Mouse (Mus musculus) intestine, embryonic 15.5 days (tissue): ENCODE measurements around the gene Zfp948. TPM values are rescaled to one million over a fixed set of nuclear protein-coding genes. Genes with fewer than 3 reads are reported as not detected.
A peak's percentile ranks its signal among the peaks of the same experiment; 100 is the strongest.
"Not testable (repeated sequence)": the region's sequence is repeated elsewhere in the genome, so short reads cannot be mapped to it uniquely, and the experiment has no call there.

Experiments
- ATAC-seq: fragments of 200-750 bp; cut with Nextera tagmentation; 2 replicates; pipeline ENCODE4 v1.8.0; 2017; ENCODE audit warnings: moderate TSS enrichment, moderate library complexity
- H3K27ac ChIP-seq: fragments of 300-500 bp; sonication (generic); 2 replicates; pipeline ENCODE4 v1.5.1; 2015; ENCODE audit warnings: mild to moderate bottlenecking, inconsistent platforms
- H3K27me3 ChIP-seq: fragments of 300-500 bp; sonication (generic); replicated peaks from 2 replicates; pipeline ENCODE4 v1.6.1; 2015; ENCODE audit warnings: inconsistent platforms
- H3K36me3 ChIP-seq: fragments of 300-500 bp; sonication (generic); 2 replicates; pipeline ENCODE4 v1.6.1; 2015; ENCODE audit warnings: inconsistent platforms
- H3K4me1 ChIP-seq: fragments of 300-500 bp; sonication (generic); replicated peaks from 2 replicates; pipeline ENCODE4 v1.6.1; 2015; ENCODE audit warnings: inconsistent platforms
- H3K4me2 ChIP-seq: fragments of 300-500 bp; sonication (generic); replicated peaks from 2 replicates; pipeline ENCODE4 v1.6.1; 2015; ENCODE audit warnings: mild to moderate bottlenecking, inconsistent platforms
- H3K4me3 ChIP-seq: fragments of 300-500 bp; sonication (generic); replicated peaks from 2 replicates; pipeline ENCODE4 v1.5.1; 2015; ENCODE audit warnings: inconsistent platforms
- H3K9ac ChIP-seq: fragments of 300-500 bp; sonication (generic); 2 replicates; pipeline ENCODE4 v1.6.1; 2015; ENCODE audit warnings: inconsistent platforms
- H3K9me3 ChIP-seq: fragments of 300-500 bp; sonication (generic); 2 replicates; pipeline ENCODE4 v1.6.1; 2016; ENCODE audit warnings: inconsistent platforms
- WGBS: fragments of 180-500 bp; shearing (Covaris S2); methylation state at CpG from one replicate; pipeline ENCODE4 v1.1.7; 2015; 5-methylcytosine and 5-hydroxymethylcytosine counted together
- polyA plus RNA-seq: library from polyadenylated mRNA; unstranded; fragments of >200 nt; fragmentation: Nextera tagmentation; extraction: Ambion mirVana; gene quantifications from 2 replicates; pipeline ENCODE4 v1.2.1, GENCODE M21; 2015

The Zfp948 gene
- polyA plus RNA-seq, 1 experiment from 2014 or later, result 17.0 TPM

DNA sequence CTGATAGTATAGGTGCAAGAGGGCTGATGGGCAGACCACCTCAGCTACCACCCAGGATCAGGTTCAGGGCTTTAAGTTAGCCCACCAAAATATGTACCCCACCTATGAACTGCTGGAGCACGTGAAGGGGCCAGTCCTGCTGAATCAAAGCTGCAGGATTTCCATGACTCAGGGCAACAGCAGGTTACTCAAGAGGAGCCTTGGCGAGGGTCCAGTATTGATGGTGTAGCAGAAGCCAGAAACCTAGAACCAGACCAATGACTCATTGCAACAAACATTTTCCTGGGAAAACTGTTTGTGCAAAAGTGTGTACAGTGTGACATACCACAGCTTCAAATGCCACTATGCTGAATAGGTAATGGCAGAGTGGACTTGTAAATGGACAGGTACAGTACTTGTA lies 9.0 kb upstream of the Zfp948 start:
- Histone ChIP-seq H3K4me2 (no peak overlapping the region), H3K4me3 (no peak overlapping the region), H3K9ac (no peak overlapping the region), H3K27me3 (no peaks in the 10 kb centered on the region), H3K4me1 (no peaks in the 10 kb centered on the region), H3K9me3 (no peaks in the 10 kb centered on the region), H3K27ac (no peak overlapping the region), H3K36me3 (0 out of 2 replicates have a peak, but pooled peaks cover 4% of the 10 kb centered on the region)
- 85% methylated on average over 2 of the region's 2 CpGs for WGBS
- no peak for ATAC-seq

DNA sequence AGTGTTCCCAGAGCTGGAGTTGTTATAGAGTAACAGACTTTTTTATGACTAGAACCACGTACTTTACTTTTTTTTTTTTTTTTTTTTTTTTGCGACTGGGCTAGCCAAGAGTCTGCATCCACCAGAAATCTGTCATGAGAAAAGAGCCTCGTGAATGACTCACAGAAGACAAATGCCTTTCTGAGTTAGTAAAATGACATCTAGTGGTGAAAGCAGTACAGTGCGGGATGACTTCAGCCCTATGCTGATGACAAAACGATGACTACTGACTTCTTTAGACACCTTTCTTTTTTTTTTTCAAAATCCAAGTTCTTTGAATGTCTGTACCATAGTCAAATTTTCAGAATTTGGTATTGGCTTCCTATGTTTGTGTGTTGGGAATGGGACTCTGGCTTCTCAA lies 588 bp upstream of the Zfp948 start:
- Histone ChIP-seq H3K4me3 (peak overlapping the region; percentile 69), H3K9ac (peak overlapping the region; percentile 77), H3K27me3 (no peaks in the 10 kb centered on the region), H3K4me1 (peaks cover 2% of the 10 kb centered on the region), H3K4me2 (peak overlapping the region; percentile 80), H3K9me3 (no peaks in the 10 kb centered on the region), H3K27ac (peak overlapping the region; percentile 96), H3K36me3 (no peaks in the 10 kb centered on the region)
- peak; percentile 81 for ATAC-seq
- 1% methylated on average over 5 of the region's 5 CpGs for WGBS

DNA sequence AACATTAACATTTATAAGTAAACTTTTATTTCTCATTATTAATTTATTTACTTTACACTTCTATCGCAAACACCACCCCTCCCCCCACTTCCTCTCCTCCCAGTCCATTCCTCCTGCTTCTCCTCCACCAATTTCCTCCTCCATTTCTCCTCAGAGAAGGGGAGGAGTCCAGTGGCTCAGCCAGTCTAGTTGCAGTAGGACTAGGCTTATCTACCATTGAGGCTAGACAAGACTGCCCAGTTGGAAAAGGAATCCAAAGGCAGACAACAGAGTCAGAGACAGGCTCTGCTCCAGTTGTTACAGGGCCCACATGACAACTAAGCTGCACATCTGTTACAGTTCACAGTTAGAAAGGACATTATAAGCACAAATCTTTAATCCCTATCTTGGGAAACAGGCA lies 888 bp downstream of the Zfp948 start:
- peaks cover 2% of the 10 kb centered on the region for H3K4me1 ChIP-seq
- peak overlapping the region; percentile 69 for H3K4me3 ChIP-seq
- WGBS, result 25% methylated on average over 1 of the region's 1 CpGs
- H3K27me3 ChIP-seq, result no peaks in the 10 kb centered on the region
- H3K36me3 ChIP-seq, result peaks cover 2% of the 10 kb centered on the region; the same call in 1 of the 2 replicates
- ATAC-seq, result peak; percentile 26
- no peak overlapping the region for H3K27ac ChIP-seq
- H3K9ac ChIP-seq, result no peak overlapping the region
- H3K4me2 ChIP-seq, result peak overlapping the region; percentile 80
- H3K9me3 ChIP-seq, result no peaks in the 10 kb centered on the region

DNA sequence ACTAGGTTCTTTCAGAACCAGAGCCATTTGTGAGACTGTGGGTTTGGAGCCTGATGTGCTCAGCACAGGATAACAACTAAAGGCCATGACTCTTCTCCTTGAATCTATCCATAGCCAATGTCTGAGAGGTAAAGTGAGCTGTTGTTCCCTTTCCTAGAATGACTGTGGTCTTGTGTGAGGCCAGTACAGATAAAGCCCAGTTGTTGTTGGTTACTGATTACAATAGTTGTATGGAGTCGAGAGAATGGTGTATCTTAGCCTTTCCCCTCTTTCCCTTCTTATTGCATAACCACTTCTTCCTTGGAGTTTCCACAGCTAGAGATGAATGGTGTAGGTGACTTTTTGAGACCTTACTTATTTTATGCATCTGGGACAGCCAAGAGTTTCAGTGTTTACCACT lies 12.3 kb downstream of the Zfp948 start:
- no peak overlapping the region for H3K27ac ChIP-seq
- no peak overlapping the region for H3K9ac ChIP-seq
- H3K36me3 ChIP-seq, result peaks cover 15% of the 10 kb centered on the region
- H3K27me3 ChIP-seq, result no peaks in the 10 kb centered on the region
- peak; percentile 36; the same call in 1 of the 2 replicates for ATAC-seq
- WGBS, result 71% methylated on average over 1 of the region's 1 CpGs
- H3K4me1 ChIP-seq, result no peaks in the 10 kb centered on the region
- H3K4me3 ChIP-seq, result no peak overlapping the region
- H3K4me2 ChIP-seq, result no peak overlapping the region
- no peaks in the 10 kb centered on the region for H3K9me3 ChIP-seq

DNA sequence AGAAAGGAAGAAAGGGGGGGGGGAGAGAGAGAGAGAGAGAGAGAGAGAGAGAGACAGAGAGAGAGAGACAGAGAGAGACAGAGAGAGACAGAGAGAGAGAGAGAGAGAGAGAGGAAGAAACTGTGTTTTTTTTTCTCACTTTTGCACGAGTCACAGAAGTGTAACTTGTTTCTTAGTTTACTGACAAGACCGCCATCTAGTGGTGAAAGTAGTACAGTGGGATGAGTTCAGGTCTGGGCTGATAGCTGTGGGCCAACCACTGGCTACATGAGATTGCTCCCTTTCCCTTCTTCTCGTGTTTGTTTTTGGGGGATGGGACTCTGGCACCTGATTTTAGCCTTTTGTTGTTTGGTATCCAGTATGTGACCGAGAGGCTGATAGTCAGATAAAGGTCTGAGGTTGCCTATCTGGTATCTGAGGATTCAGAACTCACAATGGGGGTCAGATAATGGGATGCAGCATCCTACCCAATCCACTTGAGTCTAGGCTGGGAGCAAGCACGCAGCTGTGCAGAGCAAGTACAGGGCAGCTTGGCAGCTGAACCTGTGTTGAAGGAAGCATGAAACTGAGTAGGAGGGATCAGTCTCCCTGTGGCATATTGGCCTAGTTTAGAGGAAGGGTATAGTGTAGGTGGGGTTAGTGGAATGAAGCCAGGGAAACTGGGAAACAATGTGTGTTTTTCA lies 12.8 kb downstream of the Zfp948 start:
- Histone ChIP-seq H3K9ac (no peak overlapping the region), H3K4me1 (no peaks in the 10 kb centered on the region), H3K4me3 (no peak overlapping the region), H3K9me3 (no peaks in the 10 kb centered on the region), H3K27ac (no peak overlapping the region), H3K36me3 (peaks cover 15% of the 10 kb centered on the region), H3K4me2 (no peak overlapping the region), H3K27me3 (no peaks in the 10 kb centered on the region)
- 28% methylated on average over 5 of the region's 5 CpGs for WGBS
- peak; percentile 87 for ATAC-seq

DNA sequence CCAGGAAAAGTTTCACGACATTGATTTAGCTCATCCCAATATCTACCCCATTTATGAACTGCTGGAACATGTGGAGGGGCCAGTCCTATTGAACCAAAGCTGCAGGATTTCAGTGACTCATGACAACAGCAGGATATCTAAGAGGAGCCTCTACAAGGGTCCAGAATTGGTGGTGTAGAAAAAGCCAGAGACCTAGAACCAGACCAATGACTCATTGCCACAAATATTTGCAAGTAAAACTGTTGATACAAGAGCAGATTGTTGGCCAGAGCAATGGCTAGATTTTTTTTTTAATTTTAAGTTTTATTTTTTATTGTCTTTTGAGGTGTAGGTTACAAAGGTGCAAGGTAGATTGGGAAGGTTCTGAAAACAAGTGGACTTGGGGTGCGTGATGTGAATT lies 18.7 kb downstream of the Zfp948 start:
- Histone ChIP-seq H3K9me3 (no peaks in the 10 kb centered on the region), H3K36me3 (peaks cover 27% of the 10 kb centered on the region), H3K4me1 (no peaks in the 10 kb centered on the region), H3K4me2 (no peak overlapping the region), H3K27ac (no peak overlapping the region), H3K9ac (no peak overlapping the region), H3K27me3 (no peaks in the 10 kb centered on the region), H3K4me3 (no peak overlapping the region)
- WGBS, result 96% methylated on average over 2 of the region's 2 CpGs
- ATAC-seq, result no peak

DNA sequence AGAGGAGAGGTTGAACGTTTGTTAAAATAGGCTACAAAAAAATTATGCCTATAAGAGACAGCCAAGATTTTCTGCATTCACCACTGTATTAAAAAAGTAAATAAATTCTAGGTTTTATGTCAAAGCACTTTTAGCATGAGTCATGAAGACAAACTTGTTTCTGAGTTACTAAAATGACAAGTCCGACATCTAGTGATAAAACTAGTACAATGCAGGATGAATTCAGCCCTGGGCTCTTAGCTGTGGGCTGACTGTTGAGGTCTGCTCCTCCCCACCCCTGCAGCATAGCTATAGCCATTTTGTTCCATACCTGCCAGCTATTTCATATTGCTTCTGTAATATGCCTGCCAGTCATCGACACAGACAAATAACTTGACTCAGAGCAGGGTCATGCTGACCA lies 49.5 kb downstream of the Zfp948 start:
- no peak overlapping the region for H3K9ac ChIP-seq
- no peaks in the 10 kb centered on the region for H3K36me3 ChIP-seq
- 82% methylated on average over 3 of the region's 3 CpGs for WGBS
- no peaks in the 10 kb centered on the region for H3K9me3 ChIP-seq
- no peak overlapping the region for H3K4me3 ChIP-seq
- H3K4me1 ChIP-seq, result no peaks in the 10 kb centered on the region
- no peaks in the 10 kb centered on the region for H3K27me3 ChIP-seq
- no peak overlapping the region for H3K27ac ChIP-seq
- H3K4me2 ChIP-seq, result no peak overlapping the region
- no peak for ATAC-seq

DNA sequence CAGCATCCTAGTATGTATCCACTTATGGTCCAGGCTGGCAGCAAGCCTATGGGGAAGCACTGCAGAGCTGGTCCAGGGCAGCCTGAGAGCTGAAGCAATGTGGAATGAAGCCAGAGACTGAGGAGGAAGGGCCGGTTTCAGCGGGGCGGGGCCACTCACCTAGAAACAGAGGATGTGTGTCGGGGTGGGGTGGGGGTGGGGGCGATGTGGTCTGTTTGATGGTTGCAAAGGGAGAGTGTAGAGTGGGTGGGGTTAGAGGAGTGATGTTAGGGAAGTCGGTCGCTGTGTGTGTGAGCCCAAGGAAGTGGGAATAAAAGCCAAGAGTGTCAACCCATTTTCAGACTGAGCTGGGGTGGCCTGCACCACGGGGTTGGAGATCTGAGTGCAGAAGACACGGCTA lies 50.5 kb downstream of the Zfp948 start:
- no peak overlapping the region for H3K9ac ChIP-seq
- no peak for ATAC-seq
- peak overlapping the region; percentile 40; the same call in 1 of the 2 replicates for H3K4me2 ChIP-seq
- no peaks in the 10 kb centered on the region for H3K4me1 ChIP-seq
- H3K27ac ChIP-seq, result no peak overlapping the region
- no peaks in the 10 kb centered on the region for H3K27me3 ChIP-seq
- no peak overlapping the region for H3K4me3 ChIP-seq
- H3K9me3 ChIP-seq, result no peaks in the 10 kb centered on the region
- 5% methylated on average over 9 of the region's 9 CpGs for WGBS
- no peaks in the 10 kb centered on the region for H3K36me3 ChIP-seq

DNA sequence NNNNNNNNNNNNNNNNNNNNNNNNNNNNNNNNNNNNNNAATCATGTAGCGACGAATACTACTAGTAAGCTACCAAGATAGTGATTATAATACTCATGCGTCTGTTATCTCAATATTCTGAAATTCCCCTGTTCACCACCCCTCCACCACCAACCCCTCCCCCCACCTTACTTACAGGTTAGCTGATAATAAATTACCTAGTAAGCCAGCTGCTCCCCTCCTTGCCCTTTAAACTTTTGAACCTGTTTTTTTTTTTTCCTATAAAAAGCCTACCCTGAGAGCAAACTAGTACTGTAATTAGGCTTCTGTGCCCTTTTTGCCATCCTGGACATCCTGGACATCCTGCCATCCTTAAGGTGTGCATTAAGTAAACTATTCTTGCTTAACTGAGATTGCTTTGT lies 56.8 kb downstream of the Zfp948 start:
- H3K27me3 ChIP-seq, result no peaks in the 10 kb centered on the region
- no peak for ATAC-seq
- H3K4me2 ChIP-seq, result no peak overlapping the region
- WGBS, result no CpG with 5 or more reads among the region's 3 CpGs
- H3K4me3 ChIP-seq, result no peak overlapping the region
- H3K36me3 ChIP-seq, result no peaks in the 10 kb centered on the region
- no peaks in the 10 kb centered on the region for H3K9me3 ChIP-seq
- H3K4me1 ChIP-seq, result no peaks in the 10 kb centered on the region
- no peak overlapping the region for H3K27ac ChIP-seq
- no peak overlapping the region for H3K9ac ChIP-seq

DNA sequence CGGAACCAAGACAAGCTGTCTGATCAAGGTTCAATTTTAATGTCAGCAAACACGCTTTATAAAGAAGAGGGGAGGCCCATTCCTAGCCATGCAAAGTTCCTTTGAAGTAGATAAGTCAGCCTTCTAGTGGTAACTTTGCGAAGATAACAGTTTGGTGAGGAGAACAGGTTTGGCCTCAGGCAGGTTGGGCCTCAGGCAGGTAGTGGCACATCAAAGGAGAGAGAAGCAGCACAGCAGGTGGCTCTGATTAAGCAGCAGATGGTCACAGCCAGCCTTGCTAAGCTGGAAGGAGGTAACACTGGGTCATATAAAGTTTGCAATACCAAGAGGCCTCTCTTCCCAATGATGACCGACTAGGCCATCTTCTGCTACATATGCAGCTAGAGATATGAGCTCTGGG lies 69.0 kb downstream of the Zfp948 start:
- H3K27me3 ChIP-seq, H3K4me2 ChIP-seq, H3K9me3 ChIP-seq, H3K4me1 ChIP-seq, H3K4me3 ChIP-seq, H3K36me3 ChIP-seq, H3K9ac ChIP-seq, H3K27ac ChIP-seq: not testable (repeated sequence)
- WGBS, result 42% methylated on average over 4 of the region's 4 CpGs
- peak; percentile 79 for ATAC-seq

Other genes starting within 250 kb of the Zfp948 start
- 2.8 and 2.9 TPM in 2 replicates for gene Zfp677, start 183.3 kb upstream of the Zfp948 start, polyA plus RNA-seq
- 5.9 and 6.5 TPM in 2 replicates for gene Zfp54, start 143.8 kb upstream of the Zfp948 start, polyA plus RNA-seq
- gene Zfp51, start 116.6 kb upstream of the Zfp948 start, polyA plus RNA-seq, result 13.1 and 14.4 TPM in 2 replicates
- gene Zfp53, start 78.0 kb upstream of the Zfp948 start, polyA plus RNA-seq, result 12.2 and 14.5 TPM in 2 replicates
- gene Zfp52, start 31.5 kb upstream of the Zfp948 start, polyA plus RNA-seq, result 4.0 and 4.3 TPM in 2 replicates
- 3.7 and 4.1 TPM in 2 replicates for gene Zfp983, start 83.6 kb downstream of the Zfp948 start, polyA plus RNA-seq
- 6.3 and 8.4 TPM in 2 replicates for gene Gm10226, start 124.9 kb downstream of the Zfp948 start, polyA plus RNA-seq
- 7.7 and 8.6 TPM in 2 replicates for gene Zfp760, start 140.7 kb downstream of the Zfp948 start, polyA plus RNA-seq
- gene Zfp229, start 163.8 kb downstream of the Zfp948 start, polyA plus RNA-seq, result 4.3 and 4.6 TPM in 2 replicates